Mouse (Mus musculus): Measurements from ENCODE around the gene Efcab11. TPM values are rescaled to one million over a fixed set of nuclear protein-coding genes. Genes with fewer than 3 reads are reported as not detected.

Gene Efcab11
- polyA plus RNA-seq, 1 experiment from 2014 or later, result 13.1 TPM

DNA sequence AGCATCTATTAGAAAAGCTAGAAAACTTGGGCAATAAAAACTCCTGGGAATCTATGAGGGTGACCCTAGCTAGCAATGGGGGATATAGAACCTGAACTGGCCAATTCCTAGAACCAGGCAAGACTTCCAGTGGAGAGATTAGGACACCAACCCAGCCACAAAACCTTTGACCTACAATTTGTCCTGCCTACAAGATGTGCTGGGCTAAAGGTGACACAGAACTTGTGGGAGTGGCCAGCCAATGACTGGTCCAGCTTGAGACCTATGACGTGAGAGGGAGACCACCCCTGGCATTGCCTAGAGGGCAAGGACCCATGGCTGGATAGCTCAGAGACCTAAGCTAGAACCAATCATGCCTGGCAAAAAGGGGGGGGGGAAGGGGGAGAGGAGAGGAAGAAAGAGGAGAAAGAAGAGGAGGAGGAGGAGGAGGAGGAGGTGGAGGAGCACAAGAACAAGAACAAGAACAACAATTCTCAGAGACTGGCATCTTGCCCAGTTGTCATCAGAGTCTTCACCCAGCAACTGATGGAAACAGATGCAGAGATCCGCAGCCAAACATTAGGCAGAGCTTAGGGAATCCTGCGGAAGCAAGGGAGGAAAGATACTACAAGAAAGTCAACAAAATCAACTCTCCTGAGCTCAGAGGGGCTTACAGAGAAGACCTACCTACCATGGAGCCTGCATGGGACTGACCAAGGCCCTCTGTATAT, 24.7 kb downstream of the Efcab11 start:
- Histone ChIP-seq H3K27me3 (ENCODE audit: control insufficient read depth, insufficient read depth, low read length) (no peaks in the 10 kb centered on the region), H3K4me2 (no peak overlapping the region), H3K9me3 (replicated peaks; ENCODE audit: control insufficient read depth, low read length) (no peaks in the 10 kb centered on the region), H3K4me3 (ENCODE audit: low read depth, low read length) (no peak overlapping the region), H3K27ac (ENCODE audit: low read depth, low read length) (no peak overlapping the region), H3K36me3 (ENCODE audit: control insufficient read depth, insufficient read depth, low read length) (no peaks in the 10 kb centered on the region), H3K4me1 (ENCODE audit: control insufficient read depth, insufficient read depth, low read length) (no peaks in the 10 kb centered on the region; the same call in 1 of the 2 replicates), H3K9ac (ENCODE audit: low read depth, low read length) (no peak overlapping the region)
- ATAC-seq (replicated peaks; ENCODE audit: insufficient number of reproducible peaks, low FRiP score, low TSS enrichment), result no peak
- WGBS (ENCODE audit: insufficient replicate concordance), result 72% methylated on average over 3 of the region's 3 CpGs

DNA sequence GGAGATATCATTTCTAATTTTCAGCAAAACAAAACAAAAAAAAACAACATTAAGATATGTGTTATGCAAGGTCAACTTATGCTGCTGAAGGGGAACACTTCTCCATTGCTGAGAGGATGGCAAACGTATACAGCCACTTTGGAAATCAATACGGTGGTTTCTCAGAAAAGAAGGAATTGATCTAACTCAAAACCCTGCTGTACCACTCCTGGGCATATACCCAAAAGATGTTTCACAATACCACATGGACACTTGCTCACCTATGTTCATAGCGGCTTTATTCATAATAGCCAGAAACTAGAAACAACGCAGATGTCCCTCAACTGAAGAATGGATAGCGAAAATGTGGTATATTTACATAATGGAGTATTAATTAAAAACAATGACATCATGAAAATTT, 25.6 kb downstream of the Efcab11 start:
- Histone ChIP-seq H3K4me1 (ENCODE audit: control insufficient read depth, insufficient read depth, low read length) (no peaks in the 10 kb centered on the region; the same call in 1 of the 2 replicates), H3K27me3 (ENCODE audit: control insufficient read depth, insufficient read depth, low read length) (no peaks in the 10 kb centered on the region), H3K4me2 (no peak overlapping the region), H3K4me3 (ENCODE audit: low read depth, low read length) (no peak overlapping the region), H3K27ac (ENCODE audit: low read depth, low read length) (no peak overlapping the region), H3K9me3 (replicated peaks; ENCODE audit: control insufficient read depth, low read length) (no peaks in the 10 kb centered on the region), H3K9ac (ENCODE audit: low read depth, low read length) (no peak overlapping the region), H3K36me3 (ENCODE audit: control insufficient read depth, insufficient read depth, low read length) (no peaks in the 10 kb centered on the region)
- ATAC-seq (replicated peaks; ENCODE audit: insufficient number of reproducible peaks, low FRiP score, low TSS enrichment), result no peak
- WGBS (ENCODE audit: insufficient replicate concordance), result 90% methylated on average over 5 of the region's 5 CpGs

DNA sequence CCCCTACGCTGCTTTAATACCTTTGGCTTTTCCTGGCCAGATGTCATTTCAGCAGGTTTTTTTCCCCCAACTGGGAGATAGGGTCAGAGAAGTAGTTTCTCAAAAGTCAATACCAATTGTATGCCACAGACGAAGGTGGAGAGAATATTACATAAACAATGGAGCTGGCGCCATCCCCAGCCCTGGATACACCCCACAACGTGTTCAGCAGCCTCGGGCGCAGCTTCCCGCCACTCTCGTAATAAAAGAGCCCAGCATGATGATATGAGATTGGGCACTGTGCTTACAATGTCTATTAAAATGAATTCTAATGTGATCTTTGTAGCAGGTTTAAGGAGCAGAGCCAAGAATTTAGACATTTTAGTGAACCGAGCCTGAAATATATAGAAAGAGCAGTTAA, 28.2 kb downstream of the Efcab11 start:
- Histone ChIP-seq H3K4me3 (ENCODE audit: low read depth, low read length) (no peak overlapping the region), H3K9me3 (replicated peaks; ENCODE audit: control insufficient read depth, low read length) (no peaks in the 10 kb centered on the region), H3K4me2 (no peak overlapping the region), H3K4me1 (ENCODE audit: control insufficient read depth, insufficient read depth, low read length) (no peaks in the 10 kb centered on the region; the same call in 1 of the 2 replicates), H3K9ac (ENCODE audit: low read depth, low read length) (no peak overlapping the region), H3K27ac (ENCODE audit: low read depth, low read length) (no peak overlapping the region), H3K36me3 (ENCODE audit: control insufficient read depth, insufficient read depth, low read length) (no peaks in the 10 kb centered on the region), H3K27me3 (ENCODE audit: control insufficient read depth, insufficient read depth, low read length) (no peaks in the 10 kb centered on the region)
- no peak for ATAC-seq (replicated peaks; ENCODE audit: insufficient number of reproducible peaks, low FRiP score, low TSS enrichment)
- WGBS (ENCODE audit: insufficient replicate concordance), result 87% methylated on average over 9 of the region's 9 CpGs

DNA sequence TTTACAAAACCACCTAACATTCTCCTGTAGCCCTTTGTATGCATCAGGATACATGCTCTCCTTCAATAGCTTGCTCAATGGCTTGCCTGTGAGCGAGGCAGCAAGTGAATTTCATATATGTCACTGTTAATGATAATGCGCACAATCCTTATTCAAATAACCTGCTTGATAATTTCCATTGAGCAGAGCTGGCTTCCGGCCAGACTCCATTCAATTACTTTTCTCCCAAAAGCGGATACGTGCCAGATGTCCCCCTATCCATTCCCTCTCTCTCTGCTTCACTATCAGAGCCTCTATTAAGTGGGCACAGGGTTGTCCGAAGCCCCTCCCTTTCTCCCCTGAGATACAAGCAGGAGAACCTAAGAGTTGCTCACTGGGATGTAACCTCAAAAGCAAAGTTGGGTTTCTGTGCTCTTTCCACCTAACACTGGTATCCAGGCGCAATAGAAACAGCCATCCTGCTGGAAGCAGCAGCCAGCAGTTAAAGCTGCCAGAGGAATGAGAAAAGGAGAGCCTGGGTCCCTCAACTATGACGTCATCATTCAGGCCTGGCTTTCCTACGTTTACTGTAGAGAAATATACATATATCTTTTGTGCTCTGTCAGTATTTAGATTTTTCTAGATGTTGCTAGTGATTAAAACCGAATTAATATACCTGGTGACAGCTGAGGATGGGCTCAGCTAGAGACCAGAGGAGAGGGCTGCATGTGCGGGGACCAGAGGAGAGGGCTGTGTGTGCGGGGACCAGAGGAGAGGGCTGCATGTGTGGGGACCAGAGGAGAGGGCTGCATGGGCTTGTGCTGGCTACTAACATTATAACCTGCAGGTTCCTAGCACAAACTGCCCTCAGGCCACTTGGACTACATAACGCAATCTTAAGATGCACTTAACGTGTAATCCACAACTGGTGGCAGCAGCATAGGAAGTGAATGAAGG, 30.6 kb downstream of the Efcab11 start:
- no peak overlapping the region for H3K4me2 ChIP-seq
- H3K9ac ChIP-seq (ENCODE audit: low read depth, low read length), result no peak overlapping the region
- H3K27me3 ChIP-seq (ENCODE audit: control insufficient read depth, insufficient read depth, low read length), result no peaks in the 10 kb centered on the region
- ATAC-seq (replicated peaks; ENCODE audit: insufficient number of reproducible peaks, low FRiP score, low TSS enrichment), result no peak
- H3K36me3 ChIP-seq (ENCODE audit: control insufficient read depth, insufficient read depth, low read length), result no peaks in the 10 kb centered on the region
- whole genome bisulfite sequencing (ENCODE audit: insufficient replicate concordance), result 83% methylated on average over 14 of the region's 14 CpGs
- H3K4me1 ChIP-seq (ENCODE audit: control insufficient read depth, insufficient read depth, low read length), result no peaks in the 10 kb centered on the region
- H3K9me3 ChIP-seq (replicated peaks; ENCODE audit: control insufficient read depth, low read length), result no peaks in the 10 kb centered on the region
- no peak overlapping the region for H3K4me3 ChIP-seq (ENCODE audit: low read depth, low read length)
- no peak overlapping the region for H3K27ac ChIP-seq (ENCODE audit: low read depth, low read length)

DNA sequence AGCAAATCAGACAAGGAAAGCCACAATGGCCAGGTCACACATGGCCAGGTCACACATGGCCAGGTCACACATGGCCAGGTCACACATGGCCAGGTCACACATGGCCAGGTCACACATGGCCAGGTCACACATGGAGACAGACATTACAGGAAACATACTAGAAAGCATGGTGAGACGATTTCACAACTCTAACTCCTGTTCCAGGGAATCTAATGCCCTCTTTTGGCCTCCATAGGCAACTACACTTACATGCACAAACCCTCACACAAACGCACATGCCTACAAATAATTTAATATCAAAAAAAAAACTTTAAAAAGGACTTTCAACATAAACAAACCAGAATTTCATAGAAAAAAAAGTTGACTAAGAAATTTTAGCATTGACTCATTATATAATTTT, 34.2 kb downstream of the Efcab11 start:
- 84% methylated on average over 2 of the region's 2 CpGs for WGBS (ENCODE audit: insufficient replicate concordance)
- Histone ChIP-seq H3K27me3 (ENCODE audit: control insufficient read depth, insufficient read depth, low read length) (no peaks in the 10 kb centered on the region), H3K9ac (ENCODE audit: low read depth, low read length) (no peak overlapping the region), H3K36me3 (ENCODE audit: control insufficient read depth, insufficient read depth, low read length) (no peaks in the 10 kb centered on the region), H3K27ac (ENCODE audit: low read depth, low read length) (no peak overlapping the region), H3K4me2 (no peak overlapping the region), H3K4me1 (ENCODE audit: control insufficient read depth, insufficient read depth, low read length) (no peaks in the 10 kb centered on the region), H3K4me3 (ENCODE audit: low read depth, low read length) (no peak overlapping the region), H3K9me3 (replicated peaks; ENCODE audit: control insufficient read depth, low read length) (no peaks in the 10 kb centered on the region)
- no peak for ATAC-seq (replicated peaks; ENCODE audit: insufficient number of reproducible peaks, low FRiP score, low TSS enrichment)

DNA sequence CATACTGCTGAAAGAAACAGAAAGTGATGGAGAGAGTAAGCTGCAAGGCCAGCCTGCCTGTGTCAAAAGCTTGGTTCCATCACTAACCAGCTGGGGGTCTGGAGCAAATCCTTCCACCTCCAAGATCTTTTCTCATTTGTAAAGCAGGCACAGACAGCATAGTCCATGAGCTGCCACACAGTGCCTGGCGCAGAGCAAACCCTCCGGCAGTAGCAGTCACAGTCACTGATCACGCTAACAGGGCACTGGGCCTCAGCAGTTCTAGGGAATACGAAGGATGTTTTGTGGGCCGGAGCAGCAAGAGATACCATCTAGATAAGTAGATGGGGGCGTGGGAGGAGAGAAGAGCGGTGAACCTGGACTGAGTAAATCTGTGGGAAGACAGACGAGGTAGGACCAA, 39.3 kb downstream of the Efcab11 start:
- Histone ChIP-seq H3K27me3 (ENCODE audit: control insufficient read depth, insufficient read depth, low read length) (no peaks in the 10 kb centered on the region), H3K4me3 (ENCODE audit: low read depth, low read length) (no peak overlapping the region), H3K27ac (ENCODE audit: low read depth, low read length) (no peak overlapping the region), H3K4me1 (ENCODE audit: control insufficient read depth, insufficient read depth, low read length) (no peaks in the 10 kb centered on the region), H3K4me2 (no peak overlapping the region), H3K9ac (ENCODE audit: low read depth, low read length) (no peak overlapping the region), H3K9me3 (replicated peaks; ENCODE audit: control insufficient read depth, low read length) (no peaks in the 10 kb centered on the region), H3K36me3 (ENCODE audit: control insufficient read depth, insufficient read depth, low read length) (no peaks in the 10 kb centered on the region)
- ATAC-seq (replicated peaks; ENCODE audit: insufficient number of reproducible peaks, low FRiP score, low TSS enrichment), result no peak
- WGBS (ENCODE audit: insufficient replicate concordance), result 81% methylated on average over 8 of the region's 8 CpGs

DNA sequence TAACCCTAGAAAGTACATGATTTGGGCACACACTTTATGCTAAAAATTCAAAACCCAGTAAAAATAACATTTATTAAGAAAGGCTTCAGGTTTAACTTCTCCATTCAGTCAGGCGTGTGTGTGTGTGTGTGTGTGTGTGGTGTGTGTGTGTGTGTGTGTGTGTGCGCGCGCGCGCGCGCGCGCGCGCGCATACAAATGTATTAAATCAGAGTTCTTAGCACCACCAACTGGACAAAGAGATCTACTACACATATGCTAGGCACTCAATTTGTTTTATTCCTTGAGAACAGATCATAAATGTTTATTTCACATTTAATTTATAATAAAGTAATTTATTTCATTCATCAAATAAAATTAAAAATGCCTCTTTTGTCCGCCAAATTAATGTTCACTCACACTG, 45.5 kb downstream of the Efcab11 start:
- Histone ChIP-seq H3K4me2 (no peak overlapping the region), H3K9me3 (replicated peaks; ENCODE audit: control insufficient read depth, low read length) (no peaks in the 10 kb centered on the region), H3K36me3 (ENCODE audit: control insufficient read depth, insufficient read depth, low read length) (no peaks in the 10 kb centered on the region), H3K27ac (ENCODE audit: low read depth, low read length) (no peak overlapping the region), H3K4me1 (ENCODE audit: control insufficient read depth, insufficient read depth, low read length) (no peaks in the 10 kb centered on the region), H3K9ac (ENCODE audit: low read depth, low read length) (no peak overlapping the region), H3K4me3 (ENCODE audit: low read depth, low read length) (no peak overlapping the region), H3K27me3 (ENCODE audit: control insufficient read depth, insufficient read depth, low read length) (no peaks in the 10 kb centered on the region)
- WGBS (ENCODE audit: insufficient replicate concordance), result 81% methylated on average over 14 of the region's 14 CpGs
- no peak for ATAC-seq (replicated peaks; ENCODE audit: insufficient number of reproducible peaks, low FRiP score, low TSS enrichment)

DNA sequence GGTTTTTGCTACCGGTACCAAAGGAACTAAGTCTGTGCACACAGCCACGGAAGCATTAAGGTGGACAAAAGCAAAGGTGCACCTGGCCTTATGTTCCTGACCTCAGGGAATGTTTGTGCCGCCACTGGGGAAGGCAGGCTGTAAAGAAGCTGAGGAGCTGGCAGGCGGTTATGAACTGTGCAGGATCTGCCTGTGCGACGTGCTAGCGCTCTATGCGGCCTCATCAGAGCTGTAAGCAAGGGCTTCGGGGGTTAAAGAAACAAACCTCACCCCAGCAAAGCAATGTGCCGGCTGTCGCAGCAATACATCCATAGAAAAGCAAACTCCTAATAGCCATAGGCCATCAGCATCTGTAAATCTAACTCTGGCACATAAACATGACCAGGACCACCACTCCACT, 46.1 kb downstream of the Efcab11 start:
- no peaks in the 10 kb centered on the region for H3K36me3 ChIP-seq (ENCODE audit: control insufficient read depth, insufficient read depth, low read length)
- H3K9ac ChIP-seq (ENCODE audit: low read depth, low read length), result no peak overlapping the region
- no peaks in the 10 kb centered on the region for H3K27me3 ChIP-seq (ENCODE audit: control insufficient read depth, insufficient read depth, low read length)
- WGBS (ENCODE audit: insufficient replicate concordance), result 85% methylated on average over 11 of the region's 11 CpGs
- H3K27ac ChIP-seq (ENCODE audit: low read depth, low read length), result no peak overlapping the region
- H3K4me1 ChIP-seq (ENCODE audit: control insufficient read depth, insufficient read depth, low read length), result no peaks in the 10 kb centered on the region
- H3K9me3 ChIP-seq (replicated peaks; ENCODE audit: control insufficient read depth, low read length), result peaks cover 3% of the 10 kb centered on the region; the same call in 1 of the 2 replicates
- ATAC-seq (replicated peaks; ENCODE audit: insufficient number of reproducible peaks, low FRiP score, low TSS enrichment), result no peak
- no peak overlapping the region for H3K4me2 ChIP-seq
- no peak overlapping the region for H3K4me3 ChIP-seq (ENCODE audit: low read depth, low read length)

Data from heart, embryonic 11.5 days (tissue).